Mouse (Mus musculus) testis, adult 2 months (tissue): ENCODE measurements around the gene Ift140.

Experiments
- CTCF ChIP-seq: fragments of 200-500 bp; IDR thresholded peaks from 2 replicates; pipeline ENCODE4 v1.5.1; 2012; ENCODE audit warnings: low read depth, mild to moderate bottlenecking, inconsistent platforms, low read length, moderate library complexity; ENCODE audit not compliant: control insufficient read depth, insufficient read depth, insufficient replicate concordance
- POLR2A ChIP-seq: fragments of 200-500 bp; IDR thresholded peaks from 2 replicates; pipeline ENCODE4 v1.6.1; 2012; ENCODE audit warnings: low read depth, mild to moderate bottlenecking, inconsistent platforms, low read length, moderate library complexity; ENCODE audit not compliant: control insufficient read depth

GRCm38 (mm10) chr17:25015655-25016291 lies at the start of gene Ift140, which contains the start of gene Cramp1l:
- no peak for TF ChIP-seq CTCF
- TF ChIP-seq POLR2A: no peak
